Mouse (Mus musculus): ENCODE results near the gene Gna15.

- TF ChIP-seq CTCF (IDR thresholded peaks at IDR 0.05; ENCODE audit: low read depth) = peak; percentile 94
- TF ChIP-seq EP300 (IDR thresholded peaks at IDR 0.05; ENCODE audit: low read depth) = no peak
Observed at GRCm38 (mm10) chr10:81564734-81565133, 40.7 kb upstream of the Gna15 start.
